Mouse (Mus musculus) liver, adult 2 months (tissue): ENCODE results near the gene Ttc21a.

Source experiments
- CTCF ChIP-seq: fragments of 200-500 bp; IDR thresholded peaks from 2 replicates; pipeline ENCODE4 v1.5.1; 2011; ENCODE audit warnings: low read depth, low read length, control low read depth
- POLR2A ChIP-seq: fragments of 200-500 bp; IDR thresholded peaks from 2 replicates; pipeline ENCODE4 v1.6.1; 2011; ENCODE audit warnings: low read length, control low read depth; ENCODE audit not compliant: insufficient read depth; ENCODE audit errors: extremely low read depth

GRCm38 (mm10) chr9:120007833-120008232 lies 70.4 kb downstream of the Ttc21a start:
- TF ChIP-seq CTCF (no peak), POLR2A (no peak)
